Mouse (Mus musculus): ENCODE results near the gene Dhrs9.

Dhrs9 gene

GRCm38 (mm10) chr2:69424829-69425228 is 44.6 kb downstream of the Dhrs9 start:
- DNase-seq: no peak

GRCm38 (mm10) chr2:69426081-69426480 is 45.8 kb downstream of the Dhrs9 start:
- no peak for DNase-seq

GRCm38 (mm10) chr2:69427141-69427540 is 46.9 kb downstream of the Dhrs9 start:
- DNase-seq: no peak

GRCm38 (mm10) chr2:69428116-69428515 is 47.9 kb downstream of the Dhrs9 start:
- peak; percentile 26 for DNase-seq

- DNase-seq: no peak
Measured at GRCm38 (mm10) chr2:69441656-69442055, 61.4 kb downstream of the Dhrs9 start.

GRCm38 (mm10) chr2:69445896-69446472 is 65.7 kb downstream of the Dhrs9 start:
- DNase-seq: peak; percentile 20

- no peak for DNase-seq
Measured at GRCm38 (mm10) chr2:69448581-69448980, 68.3 kb downstream of the Dhrs9 start.

GRCm38 (mm10) chr2:69451128-69451527 is 70.9 kb downstream of the Dhrs9 start:
- no peak for DNase-seq
